Mouse (Mus musculus) CH12F3 (cell line): ENCODE measurements around the gene Dlx4.

Experiments used
- in situ Hi-C: fragments of 300-500 bp; cut with MboI; formaldehyde crosslinking; loops from 2 replicates; pipeline ENCODE4 v1.14.3; 2020; ENCODE audit warnings: low sequenced_read_pairs

Dlx4 gene

DNA sequence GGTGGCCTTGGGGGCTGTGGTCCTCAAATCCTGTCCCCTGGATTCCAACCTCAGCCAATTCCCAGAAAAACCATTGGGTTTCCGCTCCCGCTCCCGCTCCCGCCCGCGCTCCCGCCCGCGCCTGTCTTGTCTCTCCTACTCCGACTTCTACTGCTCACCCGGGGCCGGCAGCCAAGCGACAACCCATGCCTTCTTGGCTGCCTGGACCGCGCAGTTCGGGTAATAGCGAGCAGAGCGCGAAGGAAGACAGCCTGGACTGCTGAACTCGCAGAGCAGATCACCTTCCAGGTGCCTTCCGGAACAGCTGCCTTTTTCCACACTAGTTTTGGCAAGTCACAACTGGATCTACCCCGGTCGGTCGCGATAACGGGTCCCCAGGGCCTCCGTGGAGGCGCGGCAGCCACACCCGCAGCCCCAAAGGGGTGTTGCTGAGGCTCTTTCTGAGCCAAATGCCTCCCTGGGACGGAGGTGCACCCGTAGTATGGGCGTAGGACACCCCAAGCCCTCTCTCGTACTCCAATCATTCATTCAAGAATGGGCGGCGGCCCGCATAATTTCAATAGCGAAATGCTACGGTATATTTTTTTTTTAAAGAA lies 3.0 kb downstream of the Dlx4 start:
- in situ Hi-C loops = no loop called here

DNA sequence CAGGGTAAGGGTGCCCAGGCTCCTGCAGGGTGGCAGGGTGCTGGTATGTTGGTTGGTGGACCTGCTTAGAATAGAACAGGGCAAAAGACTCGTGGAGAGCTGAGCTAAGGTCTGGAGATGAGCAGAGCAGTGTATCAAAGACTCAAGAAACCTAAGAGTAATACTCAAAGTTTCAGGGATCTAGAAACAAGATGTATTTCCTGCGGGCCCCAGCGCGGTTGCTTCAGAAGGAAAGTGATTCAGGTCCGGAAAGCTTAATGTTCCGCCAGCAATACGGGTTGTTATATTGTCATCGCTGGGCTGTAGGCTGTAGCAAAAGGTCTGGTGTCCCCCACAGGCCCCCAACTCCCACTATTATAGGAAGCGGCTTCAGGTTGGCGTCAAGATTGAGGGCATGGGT lies 3.8 kb downstream of the Dlx4 start:
- in situ Hi-C loops = no loop called here

DNA sequence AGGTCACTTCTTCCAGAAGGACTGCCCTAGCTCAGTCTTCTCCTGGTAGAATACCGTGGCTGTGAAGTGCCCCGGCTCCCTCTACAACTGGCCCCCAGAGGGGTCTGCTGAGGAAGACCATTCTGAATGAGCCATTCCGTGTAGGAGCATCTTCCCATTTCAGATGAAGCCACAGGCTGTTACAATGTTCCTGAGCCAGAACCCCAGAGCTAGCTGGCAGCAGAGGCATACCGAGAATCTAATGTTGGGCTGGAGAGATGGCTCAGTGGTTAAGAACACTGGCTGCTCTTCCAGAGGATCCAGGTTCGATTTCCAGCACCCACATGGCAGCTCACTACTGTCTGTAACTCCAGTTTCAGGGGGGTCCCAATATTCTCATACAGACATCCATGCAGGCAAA lies 6.2 kb downstream of the Dlx4 start:
- in situ Hi-C loops = no loop called here

DNA sequence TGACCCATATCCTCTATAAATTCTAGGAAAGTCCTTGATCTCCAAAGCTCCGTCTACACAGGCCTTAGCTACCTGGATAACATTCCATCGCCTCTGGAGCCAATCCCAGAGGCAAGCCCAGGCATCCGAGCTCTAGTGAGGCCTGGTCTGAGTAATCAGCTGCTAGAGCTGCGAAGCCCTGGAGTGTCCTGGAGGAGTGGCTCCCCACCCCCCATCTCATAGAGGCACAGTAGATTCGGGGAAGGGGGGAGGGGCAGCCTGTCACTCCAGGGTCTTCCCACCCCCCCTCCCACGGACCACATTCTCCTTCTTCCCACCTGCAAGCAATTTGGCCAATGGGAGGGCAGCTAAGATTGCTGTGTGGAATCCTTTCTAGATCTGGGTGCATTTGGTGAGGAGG lies 8.8 kb downstream of the Dlx4 start:
- in situ Hi-C loops = no loop called here

DNA sequence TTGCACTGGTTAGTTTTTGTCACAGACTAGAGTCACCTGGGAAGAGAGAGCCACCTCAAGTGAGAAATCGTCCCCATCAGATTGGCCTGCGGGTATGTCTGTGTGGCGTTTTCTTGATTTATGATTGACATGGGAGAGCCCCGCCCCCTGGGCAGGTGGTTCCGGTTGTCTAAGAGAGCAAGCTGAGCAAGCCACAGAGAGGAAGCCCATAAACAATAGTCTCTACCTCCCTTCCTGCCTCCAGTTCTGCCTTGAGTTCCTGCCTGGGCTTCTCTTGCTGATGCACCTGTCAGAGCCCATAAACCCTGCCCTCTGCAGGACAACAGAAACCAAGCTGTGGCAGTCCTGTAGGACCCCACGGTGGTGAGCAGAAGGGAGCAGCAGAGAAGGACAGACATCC lies 12.7 kb downstream of the Dlx4 start:
- in situ Hi-C loops = no loop called here

DNA sequence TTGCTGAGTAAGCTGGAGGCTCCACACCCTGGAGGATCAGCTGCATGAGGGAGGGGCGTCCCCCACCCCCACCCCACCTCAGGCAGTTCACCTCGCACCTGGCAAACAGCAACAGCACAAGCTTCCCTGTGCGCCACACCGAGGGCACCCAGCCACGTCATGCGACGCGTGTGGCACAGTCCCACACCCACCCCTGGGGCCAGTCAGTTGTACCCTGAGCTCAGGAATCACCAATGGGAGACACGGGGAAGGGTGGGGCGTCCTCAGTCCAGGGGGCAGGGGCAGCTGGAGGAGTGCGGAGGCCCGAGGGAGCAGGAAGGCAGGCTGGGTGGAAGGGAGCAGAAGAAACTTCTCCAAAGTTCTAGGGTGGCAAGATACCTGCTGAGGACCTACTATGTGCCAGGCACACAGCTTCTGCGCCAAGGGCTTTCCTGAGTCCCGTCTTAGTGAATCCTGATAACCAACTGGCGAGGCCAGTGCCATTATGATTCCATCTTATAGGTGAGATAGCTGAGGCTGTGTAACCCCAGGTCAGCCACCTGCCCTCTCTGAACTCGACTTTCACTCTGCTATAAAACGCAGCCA lies 15.3 kb downstream of the Dlx4 start:
- in situ Hi-C loops = no loop called here

DNA sequence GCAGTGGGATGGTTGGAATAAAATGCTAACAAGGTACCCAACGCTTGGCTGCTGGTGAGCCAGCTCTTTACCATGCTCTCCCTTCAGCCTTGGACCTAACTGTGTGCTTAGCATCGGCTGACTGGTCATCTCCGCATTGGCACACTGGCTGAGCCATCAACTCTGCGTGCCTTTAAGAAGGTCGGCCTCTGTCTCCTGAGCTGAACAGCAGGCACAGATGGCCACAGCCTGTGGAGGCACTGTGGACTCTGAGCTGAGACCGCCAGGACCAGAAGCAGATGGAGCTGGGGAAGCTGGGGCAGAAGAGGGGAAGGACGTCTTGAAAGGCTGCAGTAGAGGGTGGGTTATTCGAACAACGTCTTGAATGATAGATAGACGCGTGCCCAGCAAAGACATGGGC lies 17.7 kb downstream of the Dlx4 start:
- in situ Hi-C loops = no loop called here

DNA sequence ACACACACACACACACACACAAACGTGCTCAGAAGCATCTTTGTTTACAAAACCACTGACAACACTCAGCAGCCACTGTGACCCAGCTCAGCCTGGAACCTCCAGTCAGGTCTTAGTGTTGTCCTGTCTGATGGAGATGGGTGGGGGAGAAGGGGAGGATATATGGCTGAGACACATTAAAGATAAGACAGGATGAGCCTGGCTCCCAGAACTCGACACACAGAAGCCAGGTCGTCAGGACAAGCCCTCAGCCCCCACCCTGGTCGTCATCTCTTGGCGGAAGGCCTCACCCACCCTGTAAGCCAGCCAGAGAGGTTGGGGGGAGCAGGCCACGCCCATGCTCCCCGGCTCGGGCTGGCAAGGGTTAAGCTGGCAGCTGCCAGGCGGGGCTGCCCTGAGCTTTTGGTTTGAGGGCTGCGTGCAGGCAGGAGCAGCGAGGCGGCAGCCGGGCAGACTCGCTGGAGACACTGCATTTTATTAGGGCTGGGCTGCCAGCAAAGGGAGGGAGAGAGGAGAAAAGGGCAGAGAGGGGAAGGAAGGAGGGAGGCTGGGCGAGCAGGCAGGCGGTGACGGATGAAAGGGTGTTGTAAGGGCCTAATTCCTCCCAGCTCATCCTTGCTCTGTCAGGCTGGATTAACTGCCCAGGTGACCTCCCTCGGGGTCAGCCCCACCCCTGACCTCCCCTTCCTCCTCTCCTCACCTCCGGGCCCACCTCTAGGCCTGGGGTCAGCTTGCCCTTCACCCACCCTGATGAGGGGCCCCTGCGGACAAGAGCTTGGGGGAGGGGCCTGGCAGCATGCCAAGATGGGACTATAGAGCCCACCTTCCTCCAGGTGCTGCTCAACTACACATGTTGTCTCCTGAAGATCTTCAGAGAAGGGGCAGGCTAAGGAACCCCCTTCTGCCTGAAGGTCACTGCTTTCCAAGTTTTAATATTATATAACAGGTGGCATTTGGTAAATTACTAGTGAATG lies 19.5 kb downstream of the Dlx4 start:
- in situ Hi-C loops = no loop called here

DNA sequence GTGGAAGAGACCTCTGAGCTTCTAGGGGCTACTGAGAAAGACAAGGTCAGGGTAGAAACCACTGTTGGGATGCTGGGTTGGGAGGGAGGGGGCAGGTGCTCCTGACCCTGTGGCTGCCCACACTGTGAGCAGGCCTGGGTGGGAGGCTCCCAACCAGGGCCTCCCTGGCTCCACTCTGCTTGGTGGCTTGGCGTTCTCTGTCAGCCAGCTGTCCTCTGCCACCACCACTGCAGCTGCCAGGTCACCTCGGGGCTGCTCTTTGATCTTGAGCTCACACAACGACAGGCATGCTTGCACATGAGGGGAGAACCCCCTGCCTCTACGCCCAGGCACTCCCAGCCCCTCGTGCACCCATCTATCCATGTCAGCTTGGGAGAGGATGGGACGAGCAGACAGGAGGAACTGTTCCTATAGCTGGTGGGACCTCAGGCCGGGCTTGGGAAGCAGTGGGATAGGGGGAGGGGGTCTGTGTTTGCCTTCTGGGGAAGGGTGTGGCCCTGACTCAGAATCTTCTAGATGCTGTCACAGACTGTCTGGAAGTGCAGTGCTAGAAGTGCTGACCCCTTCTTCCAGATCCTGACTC lies 20.6 kb downstream of the Dlx4 start:
- in situ Hi-C loops = no loop called here

DNA sequence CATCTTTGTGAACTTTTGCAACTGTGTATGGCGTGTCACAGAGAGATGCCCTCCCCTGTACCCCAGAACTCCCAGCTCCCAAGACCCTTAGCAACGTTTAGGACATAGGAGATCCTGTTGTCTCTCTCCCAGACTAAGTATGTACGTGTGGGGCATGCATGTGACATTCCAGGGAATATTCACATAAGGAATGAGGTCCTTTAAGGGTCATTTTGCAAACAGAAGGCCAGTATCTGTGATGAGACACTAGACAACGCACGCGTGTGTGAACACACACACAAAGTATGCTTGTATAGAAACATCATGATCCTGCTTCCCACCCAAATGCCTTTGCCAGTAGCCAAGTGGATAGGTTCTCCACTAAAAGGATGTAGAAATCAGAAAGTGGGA lies 24.0 kb downstream of the Dlx4 start:
- in situ Hi-C loops = no loop called here

DNA sequence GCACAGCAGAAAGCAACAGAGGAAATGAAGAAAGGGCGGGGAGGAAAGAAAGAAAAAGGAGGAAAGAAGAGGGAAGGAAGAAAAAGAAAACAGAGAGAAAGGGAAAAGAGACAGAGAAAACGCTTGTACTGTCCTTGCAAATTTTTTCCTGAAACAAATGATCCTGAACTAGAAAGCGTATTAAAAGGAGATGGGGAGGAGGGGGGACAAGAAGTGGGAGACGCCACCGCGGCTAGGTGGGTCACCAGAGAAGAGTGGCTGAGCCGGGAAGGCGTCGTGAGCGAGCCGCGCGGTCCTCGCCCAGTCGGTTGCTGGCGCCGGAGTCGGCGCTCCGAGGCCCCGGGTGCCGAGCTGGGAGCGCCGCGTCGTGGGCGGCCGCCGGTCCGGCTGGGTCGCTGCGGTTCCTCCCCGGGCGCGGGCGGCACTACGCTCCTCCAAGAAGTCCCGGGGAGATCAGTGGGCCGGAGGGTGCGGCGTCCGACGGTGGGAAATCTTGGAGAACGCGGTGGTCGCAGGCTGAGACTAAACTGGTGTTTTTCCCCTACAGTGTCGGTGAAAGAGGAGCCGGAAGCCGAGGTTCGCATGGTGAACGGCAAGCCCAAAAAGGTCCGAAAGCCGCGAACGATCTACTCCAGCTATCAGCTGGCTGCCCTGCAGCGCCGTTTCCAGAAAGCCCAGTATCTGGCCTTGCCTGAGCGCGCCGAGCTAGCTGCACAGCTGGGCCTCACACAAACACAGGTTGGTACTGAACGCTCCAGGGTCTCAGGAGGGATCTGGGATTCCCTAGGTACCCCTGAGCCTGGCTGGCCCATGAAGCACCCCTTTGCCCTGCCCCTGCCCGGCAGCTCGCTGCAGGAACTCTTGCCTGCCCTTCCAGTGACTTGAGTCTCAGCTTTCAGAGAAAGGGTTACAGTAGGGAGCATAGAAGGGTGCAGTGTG lies 24.6 kb downstream of the Dlx4 start:
- in situ Hi-C loops = no loop called here

DNA sequence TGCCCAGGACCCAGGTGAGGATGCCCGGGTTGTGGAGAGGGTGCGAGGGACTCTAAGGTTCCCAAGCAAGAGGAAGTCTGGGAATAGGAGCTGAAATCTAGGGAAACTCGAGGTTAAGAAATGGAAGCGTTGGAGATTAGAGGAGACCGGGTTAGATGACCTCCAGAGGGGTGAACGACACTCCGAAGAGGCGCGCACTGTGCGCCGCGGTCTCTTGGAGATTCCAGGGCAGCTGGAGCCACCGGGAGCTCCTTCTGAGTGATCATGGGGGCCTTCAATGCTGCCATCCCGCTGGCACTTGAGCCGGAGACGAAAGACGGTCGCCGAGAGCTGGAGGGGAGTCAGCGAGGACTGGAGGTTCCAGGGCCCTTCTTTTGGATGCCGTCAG lies 25.4 kb downstream of the Dlx4 start:
- in situ Hi-C loops = no loop called here

DNA sequence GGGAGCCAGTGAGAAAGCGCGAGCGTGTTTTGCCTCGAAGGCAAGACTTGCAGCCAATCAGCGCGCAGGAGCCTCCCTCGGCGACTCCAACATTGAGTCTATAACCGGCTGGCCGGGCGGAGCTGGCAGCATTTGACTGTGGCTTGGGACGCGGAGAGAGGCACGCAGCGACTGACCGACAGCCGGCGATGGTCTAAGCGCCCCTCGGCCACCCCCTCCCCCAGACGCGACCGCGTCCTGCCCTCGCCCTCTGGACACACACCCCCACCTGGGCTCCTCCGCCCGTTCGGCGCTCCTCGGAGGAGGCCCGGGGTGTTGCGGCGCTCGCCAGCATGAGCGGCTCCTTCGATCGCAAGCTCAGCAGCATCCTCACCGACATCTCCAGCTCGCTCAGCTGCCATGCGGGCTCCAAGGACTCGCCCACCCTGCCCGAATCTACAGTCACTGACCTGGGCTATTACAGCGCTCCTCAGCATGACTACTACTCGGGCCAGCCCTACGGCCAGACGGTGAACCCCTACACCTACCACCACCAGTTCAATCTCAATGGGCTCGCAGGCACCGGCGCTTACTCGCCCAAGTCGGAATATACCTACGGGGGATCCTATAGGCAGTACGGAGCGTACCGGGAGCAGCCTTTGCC lies 26.0 kb downstream of the Dlx4 start, which contains the start of gene Dlx3:
TSS of gene Dlx3 (plus strand) at position 130 of the 643 bp plus-strand sequence.
- in situ Hi-C loops = loop anchor here (5.0 kb wide), 1 partner anchor 112 kb away; no protein-coding TSS in a partner anchor

DNA sequence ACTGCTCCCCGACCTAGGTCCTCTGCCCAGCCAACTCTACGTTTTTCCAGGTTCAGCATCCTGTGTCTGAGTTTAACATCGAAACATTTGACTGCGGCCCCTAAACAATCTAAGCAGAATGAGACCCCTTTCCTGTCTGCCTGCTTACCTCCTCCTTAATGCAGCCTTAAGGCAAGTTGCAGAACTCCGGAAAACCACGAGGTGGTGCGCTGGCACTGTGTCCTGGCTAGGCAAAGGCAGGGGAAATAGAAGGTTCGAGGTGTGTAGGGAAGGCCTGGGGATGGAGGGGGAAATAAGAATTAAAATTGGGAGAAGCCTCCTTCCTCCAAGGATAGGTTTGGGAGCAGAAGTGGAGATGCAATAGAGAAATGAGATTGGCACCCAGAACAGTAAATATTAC lies 27.6 kb downstream of the Dlx4 start:
- in situ Hi-C loops = loop anchor here (5.0 kb wide), 1 partner anchor 114 kb away; no protein-coding TSS in a partner anchor

DNA sequence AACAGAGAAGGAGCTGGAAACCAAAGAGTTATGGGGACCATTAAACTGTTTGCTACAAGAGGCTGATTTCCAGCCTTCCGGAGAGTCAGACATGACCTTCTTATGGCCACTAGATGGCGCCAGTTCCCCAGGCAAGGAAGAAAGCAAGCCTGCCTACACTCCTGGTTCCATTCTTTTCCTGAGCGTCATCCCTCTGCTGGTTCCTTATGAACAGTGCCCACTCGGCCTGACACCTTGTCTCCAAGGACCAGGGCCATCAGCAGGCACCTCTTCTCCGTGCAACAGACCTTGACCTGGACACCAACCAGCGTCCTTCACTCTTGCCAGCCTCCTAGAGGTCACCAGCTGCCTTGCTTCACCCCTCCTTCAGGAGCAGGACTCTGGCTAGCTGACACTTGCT lies 29.0 kb downstream of the Dlx4 start:
- in situ Hi-C loops = loop anchor here (5.0 kb wide), 1 partner anchor 115 kb away; no protein-coding TSS in a partner anchor

DNA sequence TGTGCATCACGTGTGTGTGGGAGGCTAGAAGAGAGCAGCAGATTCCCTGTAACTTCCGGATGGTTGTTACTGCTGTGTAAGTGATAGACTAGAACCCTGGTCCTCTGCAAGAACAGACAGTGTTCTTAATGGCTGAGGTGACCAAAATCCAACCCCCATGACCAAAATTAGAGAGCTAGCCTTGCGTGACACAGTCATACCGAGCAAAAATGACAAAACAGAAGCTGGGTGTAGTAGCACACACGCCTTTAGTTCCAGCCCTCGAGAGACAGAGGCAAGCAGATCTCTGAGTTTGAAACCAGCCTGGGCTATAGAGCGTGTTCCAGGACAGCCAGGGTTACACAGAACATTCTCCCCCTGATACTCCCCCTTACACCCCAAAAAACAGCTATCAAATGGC lies 36.0 kb downstream of the Dlx4 start:
- in situ Hi-C loops = no loop called here

DNA sequence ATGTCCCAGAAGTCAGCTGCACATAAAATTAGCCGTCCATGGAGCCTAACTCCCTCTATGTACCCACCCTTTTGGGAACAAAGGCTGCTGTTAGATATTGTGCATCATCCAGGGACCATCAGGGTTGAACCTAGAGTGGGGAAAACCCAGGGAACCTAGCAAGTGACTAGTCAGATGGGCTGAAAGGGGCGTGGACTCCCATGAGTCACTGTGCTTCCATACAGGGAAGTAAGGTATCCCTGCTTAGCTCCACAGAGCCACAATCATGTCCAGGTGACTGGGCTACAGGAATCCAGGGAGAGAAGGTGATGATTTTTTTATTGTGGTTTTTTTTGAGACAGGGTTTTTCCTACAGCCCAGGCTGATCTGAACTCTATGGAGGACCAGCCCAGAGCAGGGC lies 37.1 kb downstream of the Dlx4 start:
- in situ Hi-C loops = no loop called here

DNA sequence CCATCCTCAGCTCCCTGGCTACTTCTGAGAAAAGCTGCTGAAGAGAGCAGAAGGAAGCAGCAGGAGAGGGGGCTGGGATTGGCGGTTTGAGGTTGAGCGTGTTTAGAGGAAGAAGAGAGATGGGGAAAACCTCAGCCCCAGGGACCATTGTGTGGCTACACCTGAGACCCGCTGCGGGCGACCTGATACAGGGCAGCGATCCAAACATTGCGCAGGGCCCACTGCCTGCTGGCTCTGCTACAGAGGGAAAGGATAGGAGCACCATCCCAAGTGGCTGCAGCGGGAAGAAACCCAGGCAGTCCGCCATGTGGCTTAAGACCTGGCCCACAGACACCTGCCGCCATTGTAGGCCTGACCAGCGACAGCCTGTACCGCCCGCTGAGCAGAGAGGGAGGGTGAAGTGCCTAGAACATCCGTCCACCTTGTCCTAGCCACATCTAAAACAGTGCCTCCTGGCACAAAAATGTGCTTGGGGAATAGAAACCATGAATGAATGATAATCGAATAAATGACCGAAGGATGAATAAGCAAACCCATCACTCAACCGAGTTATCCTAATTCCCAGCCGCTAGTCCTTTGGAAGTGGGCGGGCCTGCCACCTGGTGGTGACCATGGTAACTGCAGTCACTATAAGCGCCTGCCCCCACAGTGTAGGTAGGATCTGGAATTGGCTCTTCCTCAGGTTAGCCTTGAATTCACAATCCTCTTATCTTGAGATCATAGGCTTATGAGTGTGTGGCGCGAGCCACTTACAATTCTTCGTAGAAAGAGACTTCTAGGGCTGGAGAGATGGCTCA lies 39.4 kb downstream of the Dlx4 start:
- in situ Hi-C loops = no loop called here

DNA sequence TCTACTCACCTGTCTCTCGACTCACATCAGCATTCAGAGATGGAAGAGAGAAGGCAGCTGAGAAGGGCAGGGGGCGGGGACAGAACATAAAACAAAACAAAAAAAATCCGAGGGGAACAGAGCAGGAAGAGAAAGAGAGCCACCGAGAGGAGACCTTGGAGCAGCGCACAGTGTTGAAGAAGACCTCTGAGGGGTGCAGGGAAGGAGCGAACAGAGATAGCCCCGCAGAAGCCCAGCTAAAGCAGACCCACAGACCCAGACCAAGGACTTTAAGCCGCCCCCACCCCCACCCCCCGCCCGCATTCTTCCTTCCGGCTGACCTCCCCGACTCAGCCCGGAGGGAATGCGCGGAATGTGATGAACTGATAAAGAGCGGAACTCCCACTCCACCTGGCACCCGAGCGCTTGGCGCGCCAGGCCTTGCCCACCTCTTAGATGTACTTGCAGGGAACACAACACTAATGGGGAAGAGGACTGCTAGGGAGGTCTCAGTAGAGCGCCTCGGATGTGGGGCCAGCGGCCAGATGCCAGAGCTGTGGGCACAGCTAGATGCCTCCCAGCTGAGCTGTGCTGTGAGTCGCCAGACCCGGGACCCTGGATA lies 40.7 kb downstream of the Dlx4 start:
- in situ Hi-C loops = no loop called here
